Mouse (Mus musculus): ENCODE results near the gene Lsg1. TPM values are rescaled to one million over a fixed set of nuclear protein-coding genes. Genes with fewer than 3 reads are reported as not detected.

Lsg1 gene
- polyA plus RNA-seq, 1 experiment from 2014 or later = 33.4 TPM

- ATAC-seq (ENCODE audit: low FRiP score, low TSS enrichment) = no peak
- Histone ChIP-seq H3K4me1 (replicated peaks; ENCODE audit: control insufficient read depth, insufficient read depth) (no peaks in the 10 kb centered on the region), H3K36me3 (ENCODE audit: control insufficient read depth, insufficient read depth, low read length) (no peaks in the 10 kb centered on the region), H3K9ac (ENCODE audit: low read length) (no peak overlapping the region), H3K9me3 (ENCODE audit: control insufficient read depth, low read length) (no peaks in the 10 kb centered on the region), H3K27ac (replicated peaks) (no peak overlapping the region), H3K4me3 (ENCODE audit: low read depth, low read length) (no peak overlapping the region), H3K27me3 (ENCODE audit: control insufficient read depth, insufficient read depth, low read length) (no peaks in the 10 kb centered on the region), H3K4me2 (replicated peaks; ENCODE audit: low read depth) (no peak overlapping the region)
- WGBS = 78% methylated on average over 2 of the region's 2 CpGs
- TF ChIP-seq CTCF (IDR thresholded peaks at IDR 0.05; ENCODE audit: low read depth) = no peak
- TF ChIP-seq EP300 (optimal IDR thresholded peaks at IDR 0.05) = no peak
- DNase-seq (ENCODE audit: low spot score) = no peak
These were observed 37.2 kb upstream of the Lsg1 start for GRCm38 (mm10) chr16:30624640-30625039.

- H3K4me1 ChIP-seq (replicated peaks; ENCODE audit: control insufficient read depth, insufficient read depth) = no peaks in the 10 kb centered on the region
- H3K27ac ChIP-seq (replicated peaks) = no peak overlapping the region
- WGBS = 73% methylated on average over 7 of the region's 7 CpGs
- ATAC-seq (ENCODE audit: low FRiP score, low TSS enrichment) (no peak), DNase-seq (ENCODE audit: low spot score) (no peak)
- no peak overlapping the region for H3K4me2 ChIP-seq (replicated peaks; ENCODE audit: low read depth)
- no peak for TF ChIP-seq EP300 (optimal IDR thresholded peaks at IDR 0.05)
- no peak for TF ChIP-seq CTCF (IDR thresholded peaks at IDR 0.05; ENCODE audit: low read depth)
- no peak overlapping the region for H3K4me3 ChIP-seq (ENCODE audit: low read depth, low read length)
- no peaks in the 10 kb centered on the region for H3K27me3 ChIP-seq (ENCODE audit: control insufficient read depth, insufficient read depth, low read length)
- no peaks in the 10 kb centered on the region for H3K36me3 ChIP-seq (ENCODE audit: control insufficient read depth, insufficient read depth, low read length)
- no peaks in the 10 kb centered on the region for H3K9me3 ChIP-seq (ENCODE audit: control insufficient read depth, low read length)
- no peak overlapping the region for H3K9ac ChIP-seq (ENCODE audit: low read length)
These were observed 36.3 kb upstream of the Lsg1 start for GRCm38 (mm10) chr16:30623645-30624044.

GRCm38 (mm10) chr16:30616281-30616680 is 28.9 kb upstream of the Lsg1 start:
- ATAC-seq (ENCODE audit: low FRiP score, low TSS enrichment) (no peak), DNase-seq (ENCODE audit: low spot score) (no peak)
- 81% methylated on average over 3 of the region's 3 CpGs for WGBS
- Histone ChIP-seq H3K9ac (ENCODE audit: low read length) (no peak overlapping the region), H3K36me3 (ENCODE audit: control insufficient read depth, insufficient read depth, low read length) (no peaks in the 10 kb centered on the region), H3K9me3 (ENCODE audit: control insufficient read depth, low read length) (no peaks in the 10 kb centered on the region), H3K4me3 (ENCODE audit: low read depth, low read length) (no peak overlapping the region), H3K4me2 (replicated peaks; ENCODE audit: low read depth) (no peak overlapping the region), H3K27me3 (ENCODE audit: control insufficient read depth, insufficient read depth, low read length) (no peaks in the 10 kb centered on the region), H3K27ac (replicated peaks) (no peak overlapping the region), H3K4me1 (replicated peaks; ENCODE audit: control insufficient read depth, insufficient read depth) (no peaks in the 10 kb centered on the region)
- no peak for TF ChIP-seq EP300 (optimal IDR thresholded peaks at IDR 0.05)
- no peak for TF ChIP-seq CTCF (IDR thresholded peaks at IDR 0.05; ENCODE audit: low read depth)

- H3K27ac ChIP-seq (replicated peaks) = no peak overlapping the region
- TF ChIP-seq EP300 (optimal IDR thresholded peaks at IDR 0.05) = no peak
- no peak for TF ChIP-seq CTCF (IDR thresholded peaks at IDR 0.05; ENCODE audit: low read depth)
- no peak overlapping the region for H3K4me3 ChIP-seq (ENCODE audit: low read depth, low read length)
- H3K27me3 ChIP-seq (ENCODE audit: control insufficient read depth, insufficient read depth, low read length) = no peaks in the 10 kb centered on the region
- ATAC-seq (ENCODE audit: low FRiP score, low TSS enrichment) (no peak), DNase-seq (ENCODE audit: low spot score) (no peak)
- H3K9ac ChIP-seq (ENCODE audit: low read length) = no peak overlapping the region
- H3K36me3 ChIP-seq (ENCODE audit: control insufficient read depth, insufficient read depth, low read length) = no peaks in the 10 kb centered on the region
- H3K4me1 ChIP-seq (replicated peaks; ENCODE audit: control insufficient read depth, insufficient read depth) = no peaks in the 10 kb centered on the region
- H3K4me2 ChIP-seq (replicated peaks; ENCODE audit: low read depth) = no peak overlapping the region
- WGBS = 48% methylated on average over 6 of the region's 6 CpGs
- H3K9me3 ChIP-seq (ENCODE audit: control insufficient read depth, low read length) = no peaks in the 10 kb centered on the region
These were observed 27.4 kb upstream of the Lsg1 start for GRCm38 (mm10) chr16:30614705-30615317.

- H3K9ac ChIP-seq (ENCODE audit: low read length) = no peak overlapping the region
- TF ChIP-seq CTCF (IDR thresholded peaks at IDR 0.05; ENCODE audit: low read depth) (no peak), EP300 (optimal IDR thresholded peaks at IDR 0.05) (no peak)
- no peaks in the 10 kb centered on the region for H3K36me3 ChIP-seq (ENCODE audit: control insufficient read depth, insufficient read depth, low read length)
- no peak overlapping the region for H3K4me3 ChIP-seq (ENCODE audit: low read depth, low read length)
- H3K4me2 ChIP-seq (replicated peaks; ENCODE audit: low read depth) = no peak overlapping the region
- H3K4me1 ChIP-seq (replicated peaks; ENCODE audit: control insufficient read depth, insufficient read depth) = no peaks in the 10 kb centered on the region
- DNase-seq (ENCODE audit: low spot score) (no peak), ATAC-seq (ENCODE audit: low FRiP score, low TSS enrichment) (no peak)
- H3K9me3 ChIP-seq (ENCODE audit: control insufficient read depth, low read length) = no peaks in the 10 kb centered on the region
- H3K27me3 ChIP-seq (ENCODE audit: control insufficient read depth, insufficient read depth, low read length) = no peaks in the 10 kb centered on the region
- WGBS = 56% methylated on average over 5 of the region's 5 CpGs
- no peak overlapping the region for H3K27ac ChIP-seq (replicated peaks)
These were observed 26.7 kb upstream of the Lsg1 start for GRCm38 (mm10) chr16:30614122-30614521.

- DNase-seq (ENCODE audit: low spot score) = no peak
- Histone ChIP-seq H3K4me2 (replicated peaks; ENCODE audit: low read depth) (no peak overlapping the region), H3K9ac (ENCODE audit: low read length) (no peak overlapping the region), H3K4me1 (replicated peaks; ENCODE audit: control insufficient read depth, insufficient read depth) (no peaks in the 10 kb centered on the region), H3K36me3 (ENCODE audit: control insufficient read depth, insufficient read depth, low read length) (no peaks in the 10 kb centered on the region), H3K9me3 (ENCODE audit: control insufficient read depth, low read length) (no peaks in the 10 kb centered on the region), H3K27ac (replicated peaks) (no peak overlapping the region), H3K4me3 (ENCODE audit: low read depth, low read length) (no peak overlapping the region), H3K27me3 (ENCODE audit: control insufficient read depth, insufficient read depth, low read length) (no peaks in the 10 kb centered on the region)
- no peak for ATAC-seq (ENCODE audit: low FRiP score, low TSS enrichment)
- WGBS = 56% methylated on average over 7 of the region's 7 CpGs
- TF ChIP-seq EP300 (optimal IDR thresholded peaks at IDR 0.05) = no peak
- no peak for TF ChIP-seq CTCF (IDR thresholded peaks at IDR 0.05; ENCODE audit: low read depth)
These were observed 25.7 kb upstream of the Lsg1 start for GRCm38 (mm10) chr16:30613122-30613521.

Data from stomach, postnatal 0 days (tissue).